Mouse (Mus musculus): Measurements from ENCODE around the gene Epb42. TPM values are rescaled to one million over a fixed set of nuclear protein-coding genes. Genes with fewer than 3 reads are reported as not detected.
A peak's percentile ranks its signal among the peaks of the same experiment; 100 is the strongest.
"Not testable (repeated sequence)": the region's sequence is repeated elsewhere in the genome, so short reads cannot be mapped to it uniquely, and the experiment has no call there.

The Epb42 gene
- polyA plus RNA-seq, 1 experiment from 2014 or later, result 19.1 TPM

DNA sequence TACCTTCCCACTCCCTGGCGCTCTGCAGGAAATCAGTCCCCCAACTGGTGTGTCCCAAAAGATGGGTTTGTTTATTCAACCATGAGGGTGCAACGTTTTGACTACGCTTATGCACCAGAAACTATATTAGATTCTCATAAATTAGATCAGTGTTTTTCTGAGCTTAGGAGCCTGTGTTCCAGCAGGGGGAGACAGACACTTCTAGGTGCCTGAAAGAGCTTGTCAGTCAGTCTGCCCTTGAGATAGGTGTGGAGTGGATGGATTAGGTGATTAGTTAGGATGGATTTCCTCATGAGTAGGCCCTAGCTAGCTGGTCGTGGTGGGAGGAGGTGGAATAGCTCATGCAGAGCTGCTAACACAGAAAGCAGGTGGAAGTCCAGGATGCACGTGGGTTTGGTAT lies 4.2 kb upstream of the Epb42 start:
- Histone ChIP-seq H3K27me3 (ENCODE audit: insufficient read depth, poor library complexity, severe bottlenecking) (no peaks in the 10 kb centered on the region), H3K27ac (no peak overlapping the region), H3K4me3 (no peak overlapping the region), H3K36me3 (no peaks in the 10 kb centered on the region), H3K4me1 (0 out of 2 replicates have a peak, but pooled peaks cover 5% of the 10 kb centered on the region), H3K9me3 (no peaks in the 10 kb centered on the region)
- 42% methylated on average over 5 of the region's 5 CpGs for WGBS
- no peak for DNase-seq (ENCODE audit: low spot score)

DNA sequence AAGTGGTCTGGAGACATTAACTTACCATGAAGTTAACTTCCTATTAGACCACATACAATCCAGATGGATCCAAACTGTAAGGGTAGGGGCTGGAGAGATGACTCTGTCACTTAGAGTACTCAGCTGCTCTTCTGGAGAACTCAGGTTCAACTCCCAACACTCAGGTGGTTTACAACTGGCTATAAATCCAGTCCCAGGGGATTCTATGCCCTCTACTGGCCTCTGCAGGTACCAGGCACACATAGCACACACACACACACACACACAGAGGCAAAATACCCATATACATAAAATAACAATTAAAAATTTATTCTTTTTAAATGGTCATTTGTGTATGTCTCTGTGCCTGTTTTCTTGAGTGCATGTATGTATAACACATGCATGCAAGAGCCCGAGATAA lies 2.5 kb upstream of the Epb42 start:
- Histone ChIP-seq H3K4me3 (no peak overlapping the region), H3K27me3 (ENCODE audit: insufficient read depth, poor library complexity, severe bottlenecking) (no peaks in the 10 kb centered on the region), H3K9me3 (no peaks in the 10 kb centered on the region), H3K27ac (no peak overlapping the region), H3K4me1 (0 out of 2 replicates have a peak, but pooled peaks cover 5% of the 10 kb centered on the region), H3K36me3 (no peaks in the 10 kb centered on the region)
- WGBS, result 80% methylated on average over 1 of the region's 1 CpGs
- DNase-seq (ENCODE audit: low spot score), result peak; percentile 63

- WGBS, result 58% methylated on average over 1 of the region's 1 CpGs
- not testable (repeated sequence) for H3K4me1 ChIP-seq; H3K9me3 ChIP-seq; H3K27ac ChIP-seq; H3K36me3 ChIP-seq; H3K4me3 ChIP-seq; H3K27me3 ChIP-seq (ENCODE audit: insufficient read depth, poor library complexity, severe bottlenecking)
- DNase-seq (ENCODE audit: low spot score), result peak; percentile 51
Measured at GRCm38 (mm10) chr2:121038851-121039250, 2.0 kb upstream of the Epb42 start.

- Histone ChIP-seq H3K27me3 (ENCODE audit: insufficient read depth, poor library complexity, severe bottlenecking) (no peaks in the 10 kb centered on the region), H3K4me3 (no peak overlapping the region), H3K36me3 (peaks cover 3% of the 10 kb centered on the region), H3K9me3 (no peaks in the 10 kb centered on the region), H3K4me1 (no peaks in the 10 kb centered on the region), H3K27ac (no peak overlapping the region)
- no peak for DNase-seq (ENCODE audit: low spot score)
- WGBS, result 76% methylated on average over 5 of the region's 5 CpGs
Measured at GRCm38 (mm10) chr2:121022918-121023317, 14.0 kb downstream of the Epb42 start.

GRCm38 (mm10) chr2:121017151-121017550 lies 19.7 kb downstream of the Epb42 start:
- H3K4me1 ChIP-seq, result no peaks in the 10 kb centered on the region

GRCm38 (mm10) chr2:121016226-121016625 lies 20.6 kb downstream of the Epb42 start:
- H3K4me1 ChIP-seq, result no peaks in the 10 kb centered on the region
- no peaks in the 10 kb centered on the region for H3K27me3 ChIP-seq (ENCODE audit: insufficient read depth, poor library complexity, severe bottlenecking)
- H3K4me3 ChIP-seq, result no peak overlapping the region
- H3K36me3 ChIP-seq, result peaks cover 29% of the 10 kb centered on the region
- no peaks in the 10 kb centered on the region for H3K9me3 ChIP-seq
- no peak for DNase-seq (ENCODE audit: low spot score)
- no peak overlapping the region for H3K27ac ChIP-seq
- 87% methylated on average over 9 of the region's 9 CpGs for WGBS

More at GRCm38 (mm10) chr2:121017151-121017550, 19.7 kb downstream of the Epb42 start:
- Histone ChIP-seq H3K27me3 (ENCODE audit: insufficient read depth, poor library complexity, severe bottlenecking) (no peaks in the 10 kb centered on the region), H3K27ac (no peak overlapping the region), H3K9me3 (no peaks in the 10 kb centered on the region), H3K4me3 (no peak overlapping the region), H3K36me3 (peaks cover 28% of the 10 kb centered on the region)
- DNase-seq (ENCODE audit: low spot score), result no peak
- WGBS, result 80% methylated on average over 1 of the region's 1 CpGs

DNA sequence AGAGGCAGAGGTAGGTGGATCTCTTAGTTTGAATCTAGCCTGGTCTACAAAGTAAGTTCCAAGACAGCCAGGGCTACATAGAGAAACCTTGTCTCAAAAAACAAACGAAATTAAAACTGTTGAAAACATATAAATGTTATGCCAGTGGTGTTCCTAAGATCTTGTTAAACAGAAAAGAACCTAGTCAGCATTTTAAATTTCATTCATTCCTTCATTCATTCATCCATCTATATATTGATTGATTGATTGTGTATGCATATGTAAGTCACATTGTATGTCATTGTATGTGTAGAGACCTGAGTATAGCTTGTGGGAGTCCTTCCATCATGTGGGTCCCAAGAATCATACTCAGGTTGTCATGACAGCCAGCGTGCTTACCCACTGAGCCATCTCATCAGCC lies 21.4 kb downstream of the Epb42 start:
- H3K9me3 ChIP-seq, result no peaks in the 10 kb centered on the region
- H3K27ac ChIP-seq, result no peak overlapping the region
- DNase-seq (ENCODE audit: low spot score), result no peak
- 84% methylated on average over 2 of the region's 2 CpGs for WGBS
- peaks cover 29% of the 10 kb centered on the region for H3K36me3 ChIP-seq
- H3K4me3 ChIP-seq, result no peak overlapping the region
- H3K4me1 ChIP-seq, result no peaks in the 10 kb centered on the region
- H3K27me3 ChIP-seq (ENCODE audit: insufficient read depth, poor library complexity, severe bottlenecking), result no peaks in the 10 kb centered on the region

DNA sequence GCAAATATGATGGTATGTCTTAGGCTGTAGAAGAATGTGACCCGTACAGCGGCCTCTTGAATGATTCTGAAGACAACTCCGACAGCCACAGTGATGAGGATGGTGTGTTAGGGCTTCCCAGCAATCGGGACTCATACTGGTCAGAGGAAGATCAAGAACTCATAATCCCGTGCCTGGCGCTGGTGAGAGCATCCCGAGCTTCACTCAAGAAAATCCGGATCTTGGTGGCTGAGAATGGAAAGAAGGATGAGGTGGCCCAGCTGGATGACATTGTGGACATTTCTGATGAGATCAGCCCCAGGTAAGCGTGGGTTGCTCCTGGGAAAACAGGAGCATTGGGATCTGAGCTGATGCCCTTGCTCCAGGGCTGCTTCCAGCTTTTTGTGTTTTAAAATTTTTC lies 24.2 kb downstream of the Epb42 start:
- Histone ChIP-seq H3K9me3 (no peaks in the 10 kb centered on the region), H3K4me1 (peaks cover 13% of the 10 kb centered on the region), H3K27me3 (ENCODE audit: insufficient read depth, poor library complexity, severe bottlenecking) (no peaks in the 10 kb centered on the region), H3K27ac (no peak overlapping the region), H3K36me3 (peaks cover 24% of the 10 kb centered on the region), H3K4me3 (no peak overlapping the region)
- no peak for DNase-seq (ENCODE audit: low spot score)
- 85% methylated on average over 9 of the region's 9 CpGs for WGBS

DNA sequence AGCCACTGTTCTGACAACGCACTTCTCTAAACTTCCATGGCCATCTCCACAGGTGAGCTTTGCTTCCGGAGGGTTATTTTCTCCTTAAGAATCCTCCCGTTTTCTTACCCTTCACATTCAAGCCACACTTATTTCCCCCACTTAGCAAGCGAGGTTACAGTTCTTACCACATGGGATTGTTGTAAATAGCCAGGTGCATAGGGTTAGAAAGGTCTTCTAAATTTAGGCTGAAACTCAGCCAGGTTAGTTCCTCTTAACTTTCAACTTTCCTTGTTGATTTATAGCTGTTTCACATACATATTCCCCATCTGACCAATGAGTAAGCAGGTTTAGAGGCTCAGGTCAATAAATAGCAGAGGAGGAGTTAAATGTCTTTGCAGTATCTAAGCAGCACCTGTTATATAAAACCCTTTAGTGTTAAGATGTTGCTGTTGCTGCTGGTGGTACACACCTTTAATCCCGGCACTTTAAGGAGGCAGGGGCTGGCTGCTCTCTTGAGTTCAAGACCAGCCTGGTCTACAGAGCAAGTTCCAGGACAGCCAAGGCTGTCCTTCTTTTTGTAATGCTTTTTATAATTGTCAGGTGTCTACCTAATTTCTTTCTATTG lies 27.7 kb downstream of the Epb42 start:
- Histone ChIP-seq H3K4me1 (peaks cover 13% of the 10 kb centered on the region), H3K9me3 (no peaks in the 10 kb centered on the region), H3K4me3 (peak overlapping the region; percentile 91), H3K27ac (no peak overlapping the region), H3K36me3 (peaks cover 12% of the 10 kb centered on the region; the same call in 1 of the 2 replicates), H3K27me3 (ENCODE audit: insufficient read depth, poor library complexity, severe bottlenecking) (no peaks in the 10 kb centered on the region)
- no peak for DNase-seq (ENCODE audit: low spot score)
- WGBS, result 25% methylated on average over 5 of the region's 5 CpGs

DNA sequence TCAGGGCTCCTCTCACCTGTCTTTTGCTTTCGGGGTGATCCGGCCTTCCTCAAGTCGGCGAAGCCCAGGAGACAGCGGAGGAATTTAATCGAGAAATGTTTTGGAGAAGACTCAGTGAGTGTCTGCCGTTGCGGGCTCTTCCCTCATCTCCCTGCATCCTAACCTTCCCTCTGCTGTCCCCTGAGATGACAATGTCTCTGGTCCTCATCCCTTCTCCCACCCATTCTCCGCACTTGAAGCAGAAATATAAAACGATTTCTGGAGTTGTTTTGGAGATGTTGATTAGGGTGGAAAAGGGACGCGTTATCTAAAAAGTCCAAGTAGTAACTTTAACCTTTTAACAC lies 28.2 kb downstream of the Epb42 start:
- under 1% methylated on average over 12 of the region's 12 CpGs for WGBS
- peaks cover 10% of the 10 kb centered on the region; the same call in 1 of the 2 replicates for H3K36me3 ChIP-seq
- H3K4me1 ChIP-seq, result peaks cover 13% of the 10 kb centered on the region
- H3K9me3 ChIP-seq, result no peaks in the 10 kb centered on the region
- no peak for DNase-seq (ENCODE audit: low spot score)
- H3K27ac ChIP-seq, result peak overlapping the region; percentile 83
- H3K4me3 ChIP-seq, result peak overlapping the region; percentile 91
- no peaks in the 10 kb centered on the region for H3K27me3 ChIP-seq (ENCODE audit: insufficient read depth, poor library complexity, severe bottlenecking)

DNA sequence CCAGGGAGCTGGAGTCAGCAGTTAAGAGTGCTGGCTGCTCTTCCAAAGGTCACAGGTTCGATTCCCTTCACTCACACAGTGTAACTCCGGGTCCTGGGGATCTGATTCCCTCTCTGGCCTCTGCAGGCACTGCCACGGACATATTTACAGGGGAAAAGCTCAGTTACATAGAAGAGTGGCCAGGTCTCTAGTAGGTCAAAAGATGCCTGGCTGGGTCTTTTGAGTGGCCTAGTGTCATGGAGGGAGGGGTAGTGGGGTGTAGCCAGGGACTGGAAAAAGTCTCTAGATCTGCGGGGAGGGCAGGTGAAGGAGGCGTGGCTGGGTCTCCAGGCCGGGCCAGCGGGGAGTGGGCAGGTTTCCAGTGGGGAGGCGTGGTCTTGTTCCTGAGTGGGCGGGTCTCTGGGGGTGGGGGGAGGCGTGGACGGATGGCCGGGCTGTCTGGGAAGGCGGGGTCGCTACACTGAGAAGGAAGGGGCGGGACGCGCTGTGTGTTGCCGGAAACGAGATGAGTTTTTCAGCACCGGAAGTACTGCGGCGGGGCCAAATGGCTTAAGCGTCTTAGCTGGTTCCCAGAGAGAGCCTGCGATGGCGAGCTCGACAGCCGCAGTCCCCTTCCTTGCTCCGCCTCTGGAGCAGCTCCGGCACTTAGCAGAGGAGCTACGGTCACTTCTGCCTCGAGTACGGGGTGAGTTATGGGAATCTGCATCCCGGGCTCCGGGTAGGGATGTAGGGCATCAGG lies 28.8 kb downstream of the Epb42 start, which contains the start of gene Ccndbp1:
TSS of gene Ccndbp1 (plus strand) at position 479 of the 739 bp plus-strand sequence.
- Histone ChIP-seq H3K9me3 (no peaks in the 10 kb centered on the region), H3K36me3 (peaks cover 9% of the 10 kb centered on the region; the same call in 1 of the 2 replicates), H3K4me1 (peaks cover 13% of the 10 kb centered on the region), H3K27ac (peak within 1 kb of the TSS; percentile 83), H3K27me3 (ENCODE audit: insufficient read depth, poor library complexity, severe bottlenecking) (no peaks in the 10 kb centered on the region), H3K4me3 (peak within 1 kb of the TSS; percentile 91)
- WGBS, result 2% methylated on average over 34 of the region's 34 CpGs
- DNase-seq (ENCODE audit: low spot score), result peak; percentile 97

DNA sequence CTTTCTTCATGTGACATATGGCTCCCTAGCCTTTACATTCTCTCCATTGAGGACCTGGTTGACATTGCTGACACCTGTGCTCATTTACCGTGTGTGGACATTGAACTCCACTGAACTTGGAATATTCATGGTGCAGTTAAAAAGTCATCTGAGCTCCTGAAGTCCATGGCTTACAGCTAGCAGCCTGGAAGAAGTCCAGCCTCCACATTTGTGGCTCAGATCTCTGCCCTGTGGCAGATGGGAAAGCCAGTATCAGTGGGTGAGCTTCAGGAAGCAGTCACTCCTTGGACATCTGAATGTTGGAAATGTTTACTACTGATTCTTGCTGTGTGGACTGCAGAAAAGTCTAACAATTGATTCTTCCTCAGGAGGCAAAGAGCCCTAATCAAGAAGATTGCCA lies 29.9 kb downstream of the Epb42 start:
- H3K27me3 ChIP-seq (ENCODE audit: insufficient read depth, poor library complexity, severe bottlenecking), result no peaks in the 10 kb centered on the region
- H3K4me3 ChIP-seq, result no peak overlapping the region
- no peak for DNase-seq (ENCODE audit: low spot score)
- H3K4me1 ChIP-seq, result peaks cover 13% of the 10 kb centered on the region
- no peaks in the 10 kb centered on the region for H3K36me3 ChIP-seq
- no peak overlapping the region for H3K27ac ChIP-seq
- 85% methylated on average over 1 of the region's 1 CpGs for WGBS
- no peaks in the 10 kb centered on the region for H3K9me3 ChIP-seq

- no peak overlapping the region for H3K27ac ChIP-seq
- peaks cover 10% of the 10 kb centered on the region for H3K4me1 ChIP-seq
- H3K27me3 ChIP-seq (ENCODE audit: insufficient read depth, poor library complexity, severe bottlenecking), result no peaks in the 10 kb centered on the region
- no peak overlapping the region for H3K4me3 ChIP-seq
- H3K36me3 ChIP-seq, result no peaks in the 10 kb centered on the region
- no peak for DNase-seq (ENCODE audit: low spot score)
- H3K9me3 ChIP-seq, result no peaks in the 10 kb centered on the region
- whole genome bisulfite sequencing, result 79% methylated on average over 7 of the region's 7 CpGs
Measured at GRCm38 (mm10) chr2:121004018-121004811, 32.7 kb downstream of the Epb42 start.

Data from heart, embryonic 10.5 days (tissue).